Mouse (Mus musculus) heart, adult 8-10 months (tissue): ENCODE results near the gene Mki67. TPM values are rescaled to one million over a fixed set of nuclear protein-coding genes. Genes with fewer than 3 reads are reported as not detected.
"Not testable (repeated sequence)": the region's sequence is repeated elsewhere in the genome, so short reads cannot be mapped to it uniquely, and the experiment has no call there.

Experiments used
- DNase-seq: peaks from one replicate; pipeline ENCODE4 v3.0.0; 2022; ENCODE audit warnings: low spot score
- total RNA-seq, 4 experiments: library from RNA; stranded (reverse); gene quantifications; 2 replicates each; pipeline ENCODE4 v1.2.4; 2022

The Mki67 gene
- total RNA-seq, 4 experiments from 2014 or later, result 0.41 to 2.4 (median 0.83) TPM

DNA sequence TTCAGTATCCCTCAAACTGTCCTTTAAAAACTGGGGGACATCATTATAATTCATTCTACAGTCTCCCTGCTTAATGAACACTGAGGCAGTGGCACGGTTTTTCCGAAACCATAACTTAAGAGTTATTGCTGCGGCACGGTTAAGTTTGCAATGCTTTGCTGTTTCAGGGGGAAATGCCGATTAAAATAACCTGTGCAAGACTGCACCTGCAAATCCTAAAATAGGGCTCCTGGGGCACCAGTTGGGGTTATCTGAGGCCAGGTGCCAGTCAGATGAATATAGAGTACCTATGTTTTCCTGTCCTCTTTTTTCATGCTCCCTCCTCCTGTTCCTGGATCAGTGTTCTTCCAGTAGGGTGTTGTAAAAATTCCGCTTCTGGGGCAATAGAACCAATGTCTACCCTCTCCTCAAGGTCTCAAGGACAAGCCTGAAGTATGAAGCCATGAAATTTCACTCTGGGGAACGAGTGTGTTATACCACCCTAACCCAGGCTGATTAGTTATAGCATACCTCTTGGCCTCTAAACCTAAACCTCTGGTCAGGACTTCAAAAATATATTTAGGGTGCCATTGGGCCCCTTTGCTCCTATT, 902 bp upstream of the Mki67 start:
- DNase-seq, result no peak

DNA sequence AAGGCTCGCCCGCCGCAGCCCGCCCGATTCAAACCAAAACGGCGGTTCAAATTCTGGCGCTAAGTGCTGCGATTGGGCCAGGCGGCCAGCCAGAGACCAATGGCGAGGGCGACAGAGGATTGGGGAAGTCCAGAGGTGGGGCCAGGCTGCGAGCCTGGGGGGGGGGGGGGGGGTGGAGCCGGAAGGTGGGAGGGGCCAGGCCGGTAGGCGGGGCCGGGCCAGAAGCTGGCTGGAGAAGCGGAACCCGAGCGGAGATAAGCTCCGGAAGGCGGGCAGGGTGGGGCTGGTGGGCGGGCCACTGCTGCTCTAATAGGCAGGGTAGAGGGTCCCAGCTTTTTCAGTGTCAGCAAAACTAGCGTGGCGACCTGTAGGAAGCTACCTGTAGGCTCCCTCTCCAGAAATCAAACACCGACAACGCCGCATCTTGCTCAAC, 300 bp upstream of the Mki67 start:
- DNase-seq, result peak; percentile 83

DNA sequence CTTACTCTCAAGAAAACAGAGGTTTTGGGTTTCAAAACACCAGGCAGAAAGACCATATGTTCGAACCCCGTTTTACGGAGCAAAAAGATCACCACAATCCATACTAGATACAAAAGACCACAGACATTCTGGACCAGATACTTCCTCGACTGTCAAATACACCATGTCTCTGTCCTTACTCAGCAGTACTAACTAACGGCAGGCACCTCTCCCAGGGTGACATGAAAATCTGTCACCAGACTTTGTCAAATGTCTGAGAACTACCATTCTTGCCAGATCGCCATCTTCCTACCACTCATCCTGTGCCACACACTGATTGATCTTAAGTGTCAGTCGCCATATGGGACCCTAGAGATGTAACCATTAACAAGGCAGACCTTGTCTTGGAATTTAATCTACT, 995 bp downstream of the Mki67 start:
- DNase-seq, result no peak

DNA sequence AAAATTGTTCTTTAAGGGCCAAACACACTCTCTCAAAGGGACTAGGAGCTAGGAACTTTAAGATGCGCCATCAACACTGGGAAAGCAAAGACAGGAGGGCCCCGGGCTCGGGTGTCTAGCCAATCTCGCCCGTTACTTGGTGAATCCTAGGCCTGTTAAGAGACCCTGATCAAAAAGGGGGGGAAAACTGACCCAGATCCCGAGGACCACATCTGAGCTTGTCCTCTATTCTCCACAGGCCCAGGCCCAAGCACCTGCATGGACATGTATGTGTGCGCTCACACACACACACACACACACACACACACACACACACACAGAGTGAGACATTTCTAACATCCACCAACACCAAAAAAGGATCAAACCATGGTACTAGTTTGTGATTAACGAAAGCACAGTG, 2.8 kb downstream of the Mki67 start:
- DNase-seq, result no peak

DNA sequence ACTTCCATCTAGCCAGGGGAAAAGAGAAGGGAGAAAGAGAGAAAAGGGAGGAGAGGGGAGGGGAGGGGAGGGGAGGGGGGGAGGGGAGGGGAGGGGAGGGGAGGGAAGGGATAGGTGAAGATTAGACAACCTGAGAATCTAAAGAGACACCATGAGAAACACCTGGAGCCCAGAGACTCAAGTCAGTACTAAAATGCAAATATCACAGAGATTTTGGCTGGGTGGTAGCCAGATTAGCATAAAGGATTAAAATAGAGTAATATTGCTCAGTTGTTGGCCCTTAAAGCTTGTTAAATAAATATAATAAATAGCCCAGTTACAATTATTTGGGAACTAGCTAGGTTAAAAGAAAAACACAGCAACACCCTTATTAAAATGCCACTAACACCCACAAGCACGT, 3.6 kb downstream of the Mki67 start:
- no peak for DNase-seq

DNA sequence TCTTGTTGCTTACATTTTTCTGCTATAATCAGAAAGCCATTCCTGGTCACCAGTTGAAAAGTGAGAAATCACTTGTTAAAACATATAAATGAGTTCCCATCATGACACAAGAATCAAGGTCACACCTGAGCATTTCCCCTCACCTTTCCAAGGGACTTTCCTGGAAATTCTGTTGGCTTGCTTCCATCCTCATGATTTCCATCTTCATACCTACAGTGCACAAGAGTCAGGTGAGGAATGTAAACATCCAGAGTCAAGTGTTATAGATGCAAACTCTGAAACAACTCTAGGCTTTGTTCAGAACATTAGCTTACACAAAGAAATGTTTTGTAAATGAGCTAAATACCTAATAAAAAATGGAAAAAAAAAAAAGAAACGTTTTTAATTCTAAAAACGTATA, 5.5 kb downstream of the Mki67 start:
- no peak for DNase-seq

DNA sequence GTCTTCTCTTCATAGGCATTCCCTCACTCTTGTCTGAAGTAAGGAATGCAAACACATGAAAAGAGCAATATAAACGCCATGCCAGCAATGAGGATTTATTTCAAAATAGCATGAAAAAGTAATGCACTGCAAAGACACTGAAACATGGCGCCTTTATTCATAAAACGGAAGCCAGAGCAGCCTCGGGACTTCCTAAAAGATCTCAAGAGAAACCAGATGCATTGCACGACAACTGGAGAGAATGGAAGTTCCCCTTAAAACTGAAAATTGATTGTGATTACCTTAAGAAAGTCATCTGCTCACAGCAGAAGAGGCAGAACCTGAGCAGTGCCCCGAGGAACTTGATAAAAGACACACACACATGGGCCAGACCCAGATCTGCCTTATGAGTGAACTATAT, 10.4 kb downstream of the Mki67 start:
- no peak for DNase-seq

DNA sequence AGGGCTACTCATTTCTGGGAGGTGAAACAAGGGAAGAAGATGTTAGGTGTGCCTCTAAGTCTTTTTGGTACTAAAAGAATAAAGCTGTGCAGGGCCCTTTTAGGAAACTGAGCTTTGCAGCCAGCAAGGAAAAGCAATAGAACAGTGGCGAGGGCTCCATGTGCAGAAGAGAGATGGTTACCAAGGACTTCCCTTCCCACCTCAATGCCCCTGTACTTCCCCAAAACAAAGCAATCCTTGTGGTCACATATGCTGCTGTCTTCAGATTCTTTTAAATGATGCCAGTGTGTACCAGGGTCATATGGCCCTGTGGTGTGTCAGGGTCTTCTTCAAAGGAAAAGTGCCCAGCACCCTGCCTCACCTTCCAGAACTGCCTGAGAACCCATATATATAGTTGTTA, 11.1 kb downstream of the Mki67 start:
- no peak for DNase-seq

DNA sequence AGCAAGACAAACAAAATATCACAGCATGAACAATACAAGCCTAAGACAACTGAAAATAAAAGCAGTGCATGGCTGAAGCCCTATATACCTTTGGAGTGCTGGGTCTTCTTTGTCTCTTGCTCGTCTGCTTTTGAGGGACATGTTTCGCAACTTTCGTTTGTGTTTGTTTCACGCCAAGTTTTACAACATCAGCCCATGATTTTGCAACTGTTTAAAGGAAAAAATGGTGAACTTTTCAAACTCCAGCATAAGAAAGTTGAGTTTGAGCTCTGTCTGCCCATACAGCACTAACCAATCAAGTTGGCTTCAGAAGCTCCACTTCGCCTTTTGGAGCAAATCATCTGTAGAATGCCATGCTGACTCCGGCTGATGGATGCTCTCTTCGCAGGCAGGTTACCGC, 11.9 kb downstream of the Mki67 start:
- DNase-seq, result no peak

DNA sequence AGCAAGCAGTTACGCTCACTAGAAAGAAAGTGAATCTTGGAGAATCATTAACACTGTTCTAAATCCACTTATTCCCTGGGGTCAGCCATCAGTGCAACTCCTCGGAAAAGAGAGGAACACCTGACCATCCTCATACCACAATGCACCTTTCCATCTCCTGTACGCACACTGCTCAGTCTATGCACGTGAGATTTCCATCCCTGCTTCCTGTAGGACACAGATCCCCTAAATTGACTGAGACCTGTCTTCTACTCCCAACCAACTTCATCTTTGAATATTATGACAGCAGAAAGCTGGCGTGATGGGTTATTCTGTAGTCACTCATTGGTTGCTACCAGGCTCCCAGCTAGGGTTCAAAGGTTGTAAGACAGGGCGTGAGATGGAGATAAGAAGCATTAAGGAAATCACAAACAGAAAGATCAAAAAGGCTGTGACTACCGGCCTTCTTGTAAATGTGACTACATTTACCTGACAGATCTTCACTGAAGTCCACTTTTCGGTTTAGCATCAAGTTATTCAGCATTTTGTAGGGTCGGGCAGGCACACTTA, 12.5 kb downstream of the Mki67 start:
- no peak for DNase-seq

DNA sequence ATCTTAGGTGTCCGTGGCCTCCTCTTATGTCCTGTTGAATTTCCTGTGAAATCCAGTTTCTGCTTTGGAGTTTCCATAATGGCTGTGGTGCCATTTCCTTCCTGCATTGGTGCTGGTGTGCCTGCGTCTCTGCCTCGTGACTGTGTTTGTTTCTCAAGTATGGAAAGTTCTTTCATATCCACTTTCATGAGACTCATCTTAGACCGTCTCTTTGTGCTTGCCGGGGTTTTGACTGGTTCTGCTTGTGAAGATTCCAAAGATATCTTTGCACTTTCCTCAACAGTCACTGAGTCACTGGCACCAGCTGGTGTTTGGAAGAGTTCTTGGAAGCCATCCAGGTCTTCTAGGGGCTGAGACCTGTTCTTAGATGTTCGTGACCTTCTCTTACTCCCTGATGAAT, 16.8 kb downstream of the Mki67 start:
- DNase-seq, result not testable (repeated sequence)

DNA sequence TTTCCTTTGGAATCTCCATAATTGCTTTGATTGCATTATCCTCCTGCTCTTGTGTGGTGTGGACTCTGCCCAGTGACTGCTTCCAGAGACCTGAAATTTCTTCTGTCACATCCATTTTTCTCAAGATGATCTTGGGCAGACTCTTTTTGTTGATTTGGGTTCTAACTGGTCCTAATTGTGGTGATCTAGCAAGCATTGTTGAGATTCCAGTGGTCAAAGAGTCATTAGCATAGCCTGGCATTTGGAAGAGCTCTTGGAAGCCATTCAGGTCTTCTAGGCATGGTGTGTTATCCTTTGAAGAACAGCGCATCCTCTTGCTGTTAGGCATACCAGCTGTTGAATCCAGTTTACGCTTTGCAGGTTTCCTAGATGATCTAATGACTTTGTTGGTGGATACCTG, 17.8 kb downstream of the Mki67 start:
- DNase-seq, result no peak

DNA sequence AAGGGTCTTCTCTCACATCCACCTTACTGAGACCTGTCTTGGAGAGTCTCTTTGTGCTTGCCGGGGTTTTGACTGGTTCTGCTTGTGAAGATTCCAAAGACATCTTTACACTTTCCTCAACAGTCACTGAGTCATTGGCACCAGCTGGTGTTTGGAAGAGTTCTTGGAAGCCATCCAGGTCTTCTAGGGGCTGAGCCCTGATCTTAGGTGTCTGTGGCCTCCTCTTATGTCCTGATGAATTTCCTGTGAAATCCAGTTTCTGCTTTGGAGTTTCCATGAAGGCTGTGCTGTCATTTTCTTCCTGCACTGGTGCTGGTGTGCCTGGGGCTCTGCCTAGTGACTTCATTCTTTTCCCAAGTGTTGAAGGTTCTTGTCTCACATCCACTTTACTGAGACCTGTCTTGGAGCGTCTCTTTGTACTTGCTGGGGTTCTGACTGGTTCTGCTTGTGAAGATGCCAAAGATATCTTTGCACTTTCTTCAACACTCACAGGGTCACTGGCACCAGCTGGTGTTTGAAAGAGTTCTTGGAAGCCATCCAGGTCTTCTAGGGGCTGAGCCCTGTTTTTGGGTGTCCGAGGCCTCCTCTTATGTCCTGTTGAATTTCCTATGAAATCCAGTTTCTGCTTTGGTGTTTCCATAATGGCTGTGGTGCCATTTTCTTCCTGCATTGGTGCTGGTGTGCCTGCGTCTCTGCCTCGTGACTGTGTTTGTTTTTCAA, 19.0 kb downstream of the Mki67 start:
- not testable (repeated sequence) for DNase-seq

DNA sequence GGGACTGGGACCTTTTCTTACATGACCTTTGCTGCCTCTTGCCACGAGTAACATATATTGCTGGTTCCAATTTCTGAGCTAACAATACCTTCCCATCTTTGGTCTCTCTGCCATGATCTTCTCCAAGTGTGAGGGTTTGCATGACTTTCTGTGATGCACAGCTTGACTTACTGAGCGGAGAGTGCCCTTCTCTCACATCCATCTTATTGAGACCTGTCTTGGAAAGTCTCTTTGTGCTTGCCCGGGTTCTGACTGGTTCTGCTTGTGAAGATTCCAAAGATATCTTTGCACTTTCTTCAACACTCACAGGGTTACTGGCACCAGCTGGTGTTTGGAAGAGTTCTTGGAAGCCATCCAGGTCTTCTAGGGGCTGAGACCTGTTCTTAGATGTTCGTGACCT, 20.0 kb downstream of the Mki67 start:
- no peak for DNase-seq

DNA sequence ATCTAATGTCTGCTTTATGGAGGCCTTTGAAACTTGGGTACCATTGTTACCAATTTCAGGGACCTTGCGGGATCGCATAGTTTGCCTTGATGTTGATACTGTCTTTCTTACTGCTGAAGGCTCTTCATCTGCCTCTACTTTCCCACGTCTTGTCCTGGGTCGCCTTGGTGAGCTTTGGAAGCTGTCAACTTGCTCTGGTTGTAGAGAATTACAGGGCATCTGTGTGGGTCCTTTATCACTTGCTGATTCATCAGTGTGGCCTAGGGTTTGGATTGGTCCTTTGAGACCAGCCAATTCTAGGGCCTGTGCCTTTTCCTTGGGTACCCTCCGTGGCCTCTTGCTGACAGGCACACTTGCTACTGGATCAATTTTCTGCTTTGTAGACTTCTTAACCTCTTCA, 21.4 kb downstream of the Mki67 start:
- no peak for DNase-seq

DNA sequence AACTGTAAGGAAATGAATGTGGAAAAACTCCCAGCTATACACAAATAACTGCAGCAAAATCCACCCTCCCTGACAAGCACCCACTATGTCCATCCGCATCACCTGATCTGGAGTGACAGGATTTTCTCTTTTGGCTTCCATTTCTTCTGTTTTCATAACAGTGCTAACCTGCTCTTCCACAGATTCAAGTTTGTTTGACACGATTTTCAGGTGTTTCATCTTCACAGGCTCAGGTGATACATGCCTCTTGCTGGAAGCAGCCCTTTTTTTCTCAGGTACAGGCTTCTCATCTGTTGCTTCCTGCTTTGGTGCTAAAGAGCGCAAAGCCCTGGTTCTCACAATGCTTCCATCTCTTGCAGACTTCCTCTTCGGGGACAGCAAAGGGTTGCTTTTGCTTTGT, 22.0 kb downstream of the Mki67 start:
- DNase-seq, result no peak

DNA sequence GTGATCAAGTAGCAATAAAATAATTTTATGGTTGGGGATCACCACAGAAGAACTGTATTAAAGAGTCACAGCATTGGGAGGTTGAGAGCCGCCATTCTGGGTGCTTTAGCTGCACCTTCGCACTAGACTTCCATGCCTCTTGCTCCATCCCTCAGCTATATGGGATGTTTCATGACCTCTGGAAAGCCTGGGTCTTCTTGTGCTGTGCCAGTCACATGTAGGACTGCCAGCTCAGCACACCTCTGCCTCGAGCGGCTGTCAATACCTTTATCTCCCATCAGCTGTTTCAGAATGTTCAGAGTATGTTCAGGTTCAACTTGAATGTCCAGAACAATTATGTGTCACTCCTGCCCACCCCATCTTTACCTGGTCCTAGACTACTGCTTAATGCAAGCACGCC, 24.2 kb downstream of the Mki67 start:
- no peak for DNase-seq

DNA sequence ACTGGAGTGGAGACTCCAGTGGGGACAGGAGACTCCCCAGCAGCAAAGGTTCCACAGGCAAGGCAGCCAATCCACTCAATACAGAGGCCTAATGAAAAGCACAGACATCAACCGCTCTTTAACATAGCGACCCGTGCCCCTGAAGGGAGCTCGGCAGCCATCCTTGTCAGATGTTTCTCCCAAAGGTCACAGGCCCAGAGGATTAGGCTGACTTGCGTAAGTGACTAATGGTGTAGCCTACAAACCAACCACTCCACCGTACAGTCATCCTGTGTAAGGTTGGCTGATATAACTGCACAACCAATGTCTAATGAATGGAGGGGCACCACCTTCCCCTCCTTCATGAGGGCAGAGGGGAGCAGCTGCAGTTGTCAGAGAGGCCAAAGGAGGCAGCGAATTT, 26.8 kb downstream of the Mki67 start:
- no peak for DNase-seq

DNA sequence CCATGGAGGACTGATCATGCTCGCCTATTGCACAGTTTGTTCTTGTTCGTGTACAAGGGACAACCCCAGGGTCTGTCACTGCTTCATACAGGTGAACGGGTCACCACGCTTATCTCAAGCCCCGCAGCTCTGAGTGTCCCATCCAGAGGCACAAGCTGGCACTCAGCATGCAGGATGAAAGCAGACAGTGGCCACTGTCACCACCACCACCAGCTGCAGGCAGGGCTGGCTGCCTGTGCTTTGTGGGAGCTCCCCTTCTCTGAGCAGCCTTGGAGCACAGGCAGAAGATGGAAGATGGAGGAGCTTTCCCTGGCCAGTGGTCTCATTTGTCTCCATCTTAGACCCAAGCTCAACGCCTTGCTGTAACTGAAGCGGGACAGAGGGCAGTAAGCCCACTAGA, 31.2 kb downstream of the Mki67 start:
- DNase-seq, result no peak

DNA sequence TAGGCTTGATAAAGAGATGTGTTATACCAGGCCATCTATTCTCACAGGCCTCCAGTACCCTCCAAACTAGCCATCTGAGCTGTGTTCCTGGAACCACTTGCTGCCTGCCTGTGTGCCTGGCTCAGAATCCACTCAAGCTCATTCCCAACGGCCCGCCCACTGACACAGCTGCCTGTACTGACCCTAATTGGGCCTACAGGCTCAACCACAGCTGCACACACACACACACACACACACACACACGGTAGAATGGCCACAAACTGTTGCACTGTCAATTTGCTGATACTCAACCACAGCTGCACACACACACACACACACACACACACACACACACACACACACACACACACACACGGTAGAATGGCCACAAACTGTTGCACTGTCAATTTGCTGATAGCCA, 32.1 kb downstream of the Mki67 start:
- DNase-seq, result not testable (repeated sequence)

DNA sequence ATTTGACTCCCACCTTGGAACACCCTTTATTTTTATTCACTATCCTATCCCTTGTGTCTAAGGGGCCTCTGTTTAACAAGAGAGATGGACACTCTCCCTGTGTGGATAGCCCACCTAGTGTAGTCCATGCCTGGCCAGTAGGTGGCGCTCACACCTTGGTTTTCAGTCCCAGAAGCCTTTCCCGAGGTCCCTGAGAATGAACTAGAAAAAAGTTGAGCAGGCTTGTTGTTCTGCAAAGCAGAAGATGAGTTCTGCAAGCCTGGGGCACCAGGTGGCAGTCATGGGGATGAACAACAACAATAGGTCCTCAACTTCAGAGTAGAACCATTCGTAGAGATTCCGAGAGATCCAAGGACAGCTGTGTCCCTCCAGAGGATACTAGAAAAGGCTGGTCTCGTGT, 35.8 kb downstream of the Mki67 start:
- peak; percentile 21 for DNase-seq

DNA sequence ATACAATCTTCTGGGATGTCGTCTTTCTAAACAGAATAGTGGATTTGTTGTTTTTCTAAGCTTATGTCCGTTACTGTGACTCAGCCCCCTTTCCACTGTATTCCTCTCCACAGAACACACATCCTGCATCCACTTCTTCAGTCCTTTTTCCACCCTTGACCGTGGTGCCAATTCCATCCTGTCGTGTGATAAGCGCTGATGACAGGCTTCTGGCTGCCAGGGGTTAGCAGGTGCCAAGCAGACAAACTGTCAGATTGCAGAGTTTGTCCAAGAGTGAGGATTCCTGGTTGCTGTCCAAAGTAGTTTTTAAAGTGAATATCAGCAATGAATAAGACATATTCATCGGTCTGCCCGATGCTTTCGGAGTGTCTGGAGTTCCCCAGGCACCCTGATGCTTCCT, 39.4 kb downstream of the Mki67 start:
- DNase-seq, result peak; percentile 49

DNA sequence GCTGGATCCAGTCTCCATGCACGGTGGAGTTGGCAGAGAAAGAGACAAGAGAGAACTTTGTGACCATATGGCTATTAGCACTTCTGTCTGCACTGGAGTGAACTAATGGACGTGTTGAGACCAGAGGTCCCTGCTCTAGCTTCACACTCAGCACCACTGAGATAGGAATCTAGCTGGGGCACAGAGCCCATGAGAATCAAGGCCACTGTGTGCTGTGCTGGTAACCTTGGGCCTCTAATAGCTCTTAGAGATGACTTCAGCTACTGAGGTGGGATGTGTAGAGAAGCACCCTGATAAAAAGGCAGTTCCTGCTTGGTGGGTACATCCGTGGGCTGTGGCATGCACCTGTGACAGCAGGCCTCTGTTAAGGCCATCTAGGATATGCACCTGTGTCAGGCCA, 42.6 kb downstream of the Mki67 start:
- no peak for DNase-seq
